Mouse (Mus musculus) cerebellum, adult 2 months (tissue): ENCODE measurements at regions not wholly inside any gene's neighbourhood (a gene's known extent, or its start where the extent isn't known, plus 50 kb on each side); places are given as distances from the start of the nearest gene placed in this dataset.

Experiments used
- CTCF ChIP-seq: fragments of 200-500 bp; IDR thresholded peaks from 2 replicates; pipeline ENCODE4 v1.5.1; 2011; ENCODE audit warnings: low read depth, mild to moderate bottlenecking, control low read depth, low read length, moderate library complexity, borderline replicate concordance; ENCODE audit not compliant: insufficient read depth
- POLR2A ChIP-seq: fragments of 200-500 bp; IDR thresholded peaks from 2 replicates; pipeline ENCODE4 v1.6.1; 2011; ENCODE audit warnings: low read length, control low read depth, borderline replicate concordance; ENCODE audit not compliant: insufficient read depth

DNA sequence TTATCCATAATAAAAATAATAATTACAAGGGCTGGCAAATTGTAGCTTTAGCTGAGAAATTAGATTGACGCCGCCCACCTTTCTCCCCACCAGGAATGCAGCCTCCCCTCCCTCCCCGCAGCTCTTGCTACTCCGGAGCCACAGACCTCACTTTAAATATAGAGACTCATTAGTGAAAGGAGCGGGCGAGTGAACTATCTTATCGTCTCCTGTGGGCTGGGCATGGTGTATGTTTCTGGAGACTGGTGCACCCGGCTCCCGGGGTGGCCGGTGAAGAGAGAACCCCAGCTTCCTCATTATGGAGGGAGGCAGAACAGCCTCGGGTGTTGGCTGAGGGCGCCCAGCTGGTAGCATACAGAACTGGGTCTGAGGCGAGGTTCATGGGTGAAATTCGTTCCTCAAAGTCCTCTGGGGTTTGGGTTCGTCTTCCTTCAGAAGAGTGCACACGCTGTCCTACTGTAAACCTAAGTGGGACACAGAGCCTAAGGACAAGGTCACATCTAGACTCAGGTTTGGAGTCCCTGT, 106.1 kb upstream of the Lhx5 start:
- TF ChIP-seq CTCF (no peak), POLR2A (no peak)
